Mouse (Mus musculus) heart, adult 2 months (tissue): ENCODE data around the gene Gpx1.

Source experiments
- CTCF ChIP-seq: fragments of 200-600 bp; IDR thresholded peaks from 2 replicates; pipeline ENCODE4 v1.8.1; 2022; ENCODE audit warnings: antibody characterized with exemption, mild to moderate bottlenecking, moderate library complexity
- EP300 ChIP-seq: fragments of 200-500 bp; IDR thresholded peaks from 2 replicates; pipeline ENCODE4 v1.6.1; 2011; ENCODE audit warnings: low read depth, low read length, control low read depth; ENCODE audit not compliant: insufficient read depth

DNA sequence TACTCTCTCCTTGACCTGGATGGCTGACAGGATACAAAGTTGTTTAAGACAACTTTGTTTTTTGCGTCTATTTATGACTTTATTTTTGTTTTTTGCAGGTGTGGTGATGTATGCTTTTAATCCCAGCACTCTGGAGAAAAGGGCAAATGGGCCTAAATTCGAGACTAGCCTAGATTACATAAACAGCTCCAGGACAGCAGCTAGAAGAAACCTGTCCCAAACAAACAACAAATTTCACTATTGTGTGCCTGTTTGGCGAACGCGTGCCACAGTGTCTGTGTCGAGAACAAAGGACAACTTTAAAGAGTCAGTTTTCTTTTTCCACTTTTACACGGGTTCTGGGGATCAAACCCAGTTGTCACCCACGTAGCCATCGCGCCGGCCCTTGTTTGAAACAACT lies 8.3 kb downstream of the Gpx1 start:
- TF ChIP-seq EP300 (no peak), CTCF (no peak)
